Mouse (Mus musculus) spleen, adult 2 months (tissue): Measurements from ENCODE around the gene Cacng5.

Source experiments
- CTCF ChIP-seq: fragments of 200-500 bp; IDR thresholded peaks from 2 replicates; pipeline ENCODE4 v1.5.1; 2011; ENCODE audit warnings: mild to moderate bottlenecking, inconsistent platforms; ENCODE audit not compliant: insufficient read depth, insufficient read length, insufficient replicate concordance; ENCODE audit errors: extremely low read depth
- POLR2A ChIP-seq: fragments of 200-500 bp; IDR thresholded peaks from 2 replicates; pipeline ENCODE4 v1.6.1; 2011; ENCODE audit warnings: low read depth, low read length, inconsistent platforms

DNA sequence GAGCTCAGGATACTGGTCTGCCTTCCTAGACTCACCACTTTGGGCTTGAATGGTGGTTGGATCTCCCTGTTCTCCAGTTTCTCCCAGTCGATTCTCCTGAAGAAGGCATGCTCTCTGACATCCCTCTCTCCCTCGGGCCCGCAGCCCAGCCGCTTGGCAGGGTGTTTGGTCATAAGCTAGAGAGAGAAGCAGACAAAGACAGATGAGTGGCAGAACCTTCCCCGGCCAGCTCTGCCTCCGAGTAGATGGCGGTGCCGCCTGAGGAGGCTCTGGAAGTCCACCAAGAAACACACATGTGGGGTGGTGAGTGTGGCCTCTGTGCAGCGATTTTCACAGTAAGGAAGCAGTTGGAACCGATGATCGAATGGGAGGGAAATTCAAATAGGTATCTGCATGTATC is 36.6 kb upstream of the Cacng5 start:
- no peak for TF ChIP-seq POLR2A
- TF ChIP-seq CTCF, result no peak
